ENCODE assay signal across 8 mouse cellular contexts in genomic region chr15:25413378-25413901, GRCm38 (mm10). TPM values are rescaled to one million over a fixed set of nuclear protein-coding genes. Genes with fewer than 3 reads are reported as not detected.
DNase-seq lines count a peak whose midpoint lies in the region; ATAC-seq and TF ChIP-seq lines count a peak whose summit lies in the region.

Basp1 (minus strand) TSS chr15:25413764.

- peak within 1 kb of the TSS; percentile 97 for H3K9ac ChIP-seq in embryonic facial prominence, embryonic 11.5 days (replicated peaks; ENCODE audit: low read length)
- peak within 1 kb of the TSS; percentile 71 for H3K9ac ChIP-seq in heart, embryonic 11.5 days (ENCODE audit: low read depth, low read length)
- peak within 1 kb of the TSS; percentile 85 for H3K9ac ChIP-seq in kidney, embryonic 16.5 days (replicated peaks; ENCODE audit: low read length)
- no peak within 1 kb of the TSS for H3K9ac ChIP-seq in liver, embryonic 14.5 days (replicated peaks)
- peak within 1 kb of the TSS; percentile 99 for H3K9ac ChIP-seq in neural tube, embryonic 11.5 days (ENCODE audit: low read length)

- H3K9me3 ChIP-seq in embryonic facial prominence, embryonic 11.5 days (replicated peaks; ENCODE audit: control insufficient read depth, low read length) = no peaks in the 10 kb centered on the region
- no peaks in the 10 kb centered on the region for H3K9me3 ChIP-seq in heart, embryonic 11.5 days (replicated peaks; ENCODE audit: control insufficient read depth, low read length)
- H3K9me3 ChIP-seq in kidney, embryonic 16.5 days (ENCODE audit: low read length) = no peaks in the 10 kb centered on the region
- H3K9me3 ChIP-seq in liver, embryonic 14.5 days (ENCODE audit: control insufficient read depth, low read length) = no peaks in the 10 kb centered on the region
- H3K9me3 ChIP-seq in neural tube, embryonic 11.5 days (ENCODE audit: control insufficient read depth, low read length) = no peaks in the 10 kb centered on the region

- TF ChIP-seq CTCF in liver, embryonic 14.5 days (IDR thresholded peaks at IDR 0.05; ENCODE audit: low read depth) = no peak

- peak within 1 kb of the TSS; percentile 94 for H3K27ac ChIP-seq in embryonic facial prominence, embryonic 11.5 days (replicated peaks; ENCODE audit: low read depth, low read length)
- peak within 1 kb of the TSS; percentile 41 for H3K27ac ChIP-seq in heart, embryonic 11.5 days (ENCODE audit: low read depth, low read length)
- peak within 1 kb of the TSS; percentile 87 for H3K27ac ChIP-seq in kidney, embryonic 16.5 days (ENCODE audit: low read length)
- no peak within 1 kb of the TSS for H3K27ac ChIP-seq in liver, embryonic 14.5 days
- H3K27ac ChIP-seq in neural tube, embryonic 11.5 days (ENCODE audit: low read depth, low read length) = peak within 1 kb of the TSS; percentile 94

- under 1% methylated on average over 23 of the region's 60 CpGs for WGBS in embryonic facial prominence, embryonic 11.5 days
- 2% methylated on average over 23 of the region's 60 CpGs for WGBS in heart, embryonic 11.5 days (ENCODE audit: insufficient replicate concordance)
- WGBS in kidney, embryonic 16.5 days = under 1% methylated on average over 28 of the region's 60 CpGs
- WGBS in liver, embryonic 14.5 days (ENCODE audit: insufficient replicate concordance) = 0% methylated on average over 15 of the region's 60 CpGs
- WGBS in neural tube, embryonic 11.5 days = 0% methylated on average over 20 of the region's 60 CpGs

- H3K4me3 ChIP-seq in embryonic facial prominence, embryonic 11.5 days (ENCODE audit: low read depth, low read length) = peak within 1 kb of the TSS; percentile 98
- peak within 1 kb of the TSS; percentile 75 for H3K4me3 ChIP-seq in heart, embryonic 11.5 days (ENCODE audit: low read depth, low read length)
- peak within 1 kb of the TSS; percentile 82 for H3K4me3 ChIP-seq in kidney, embryonic 16.5 days (ENCODE audit: low read length)
- H3K4me3 ChIP-seq in liver, embryonic 14.5 days (ENCODE audit: insufficient read depth in 1 of 2, low read depth in 2 of 2, low read length in 2 of 2) = peak within 1 kb of the TSS; percentile 37 to 63
- H3K4me3 ChIP-seq in neural tube, embryonic 11.5 days (ENCODE audit: low read depth, low read length) = peak within 1 kb of the TSS; percentile 97

- peak within 1 kb of the TSS; percentile 90 for H3K4me2 ChIP-seq in embryonic facial prominence, embryonic 11.5 days (ENCODE audit: low read depth, low read length)
- peak within 1 kb of the TSS; percentile 69 for H3K4me2 ChIP-seq in heart, embryonic 11.5 days
- H3K4me2 ChIP-seq in kidney, embryonic 16.5 days (replicated peaks; ENCODE audit: low read depth, low read length) = peak within 1 kb of the TSS; percentile 78
- H3K4me2 ChIP-seq in liver, embryonic 14.5 days (ENCODE audit: low read depth) = peak within 1 kb of the TSS; percentile 56
- H3K4me2 ChIP-seq in neural tube, embryonic 11.5 days (ENCODE audit: low read depth) = peak within 1 kb of the TSS; percentile 79

- H3K4me1 ChIP-seq in embryonic facial prominence, embryonic 11.5 days (ENCODE audit: control insufficient read depth, insufficient read depth, low read length) = no peaks in the 10 kb centered on the region
- no peaks in the 10 kb centered on the region for H3K4me1 ChIP-seq in heart, embryonic 11.5 days (ENCODE audit: control insufficient read depth, insufficient read depth, low read length)
- peaks cover 13% of the 10 kb centered on the region; the same call in 1 of the 2 replicates for H3K4me1 ChIP-seq in kidney, embryonic 16.5 days (ENCODE audit: insufficient read depth, low read length)
- no peaks in the 10 kb centered on the region for H3K4me1 ChIP-seq in liver, embryonic 14.5 days (replicated peaks; ENCODE audit: control insufficient read depth in 2 of 2, insufficient read depth in 2 of 2, low read length in 1 of 2)
- 0 out of 2 replicates have a peak, but pooled peaks cover 5% of the 10 kb centered on the region for H3K4me1 ChIP-seq in neural tube, embryonic 11.5 days (ENCODE audit: control insufficient read depth, insufficient read depth, low read length)

- H3K36me3 ChIP-seq in embryonic facial prominence, embryonic 11.5 days (replicated peaks; ENCODE audit: control insufficient read depth, insufficient read depth, low read depth, low read length) = no peaks in the 10 kb centered on the region
- H3K36me3 ChIP-seq in heart, embryonic 11.5 days (ENCODE audit: control insufficient read depth, insufficient read depth, low read length) = no peaks in the 10 kb centered on the region
- no peaks in the 10 kb centered on the region for H3K36me3 ChIP-seq in kidney, embryonic 16.5 days (ENCODE audit: insufficient read depth, low read length)
- no peaks in the 10 kb centered on the region for H3K36me3 ChIP-seq in liver, embryonic 14.5 days (replicated peaks; ENCODE audit: control insufficient read depth, insufficient read depth, low read depth)
- no peaks in the 10 kb centered on the region for H3K36me3 ChIP-seq in neural tube, embryonic 11.5 days (ENCODE audit: control insufficient read depth, insufficient read depth, low read length)

- peak; percentile 57 for ATAC-seq in embryonic facial prominence, embryonic 11.5 days (replicated peaks; ENCODE audit: insufficient number of reproducible peaks, low FRiP score, low TSS enrichment, low read depth)
- peak; percentile 56 for ATAC-seq in heart, embryonic 11.5 days (replicated peaks; ENCODE audit: insufficient number of reproducible peaks, low FRiP score, low TSS enrichment)
- peak; percentile 64 for ATAC-seq in kidney, embryonic 16.5 days (ENCODE audit: low FRiP score, low TSS enrichment)
- ATAC-seq in liver, embryonic 14.5 days (ENCODE audit: insufficient read depth) = peak; percentile 41; the same call in 1 of the 2 replicates
- ATAC-seq in neural tube, embryonic 11.5 days (ENCODE audit: insufficient read depth, low FRiP score, low TSS enrichment) = peak; percentile 40

- no peaks in the 10 kb centered on the region for H3K27me3 ChIP-seq in embryonic facial prominence, embryonic 11.5 days (ENCODE audit: control insufficient read depth, insufficient read depth, low read length)
- H3K27me3 ChIP-seq in heart, embryonic 11.5 days (ENCODE audit: control insufficient read depth, insufficient read depth, low read length) = no peaks in the 10 kb centered on the region
- peaks cover 3% of the 10 kb centered on the region; the same call in 1 of the 2 replicates for H3K27me3 ChIP-seq in kidney, embryonic 16.5 days (ENCODE audit: insufficient read depth, low read length)
- H3K27me3 ChIP-seq in liver, embryonic 14.5 days (ENCODE audit: control insufficient read depth, insufficient read depth, low read length) = peaks cover 34% of the 10 kb centered on the region
- no peaks in the 10 kb centered on the region for H3K27me3 ChIP-seq in neural tube, embryonic 11.5 days (ENCODE audit: control insufficient read depth, insufficient read depth, low read length)

- peak; percentile 69 to 75 for DNase-seq in left cerebral cortex, adult 18-20 months (ENCODE audit: low spot score in 2 of 2)
- no peak for DNase-seq in left cerebral cortex, adult 11 months (ENCODE audit: low spot score)
- DNase-seq in embryonic facial prominence, embryonic 11.5 days (ENCODE audit: low spot score) = peak; percentile 86
- DNase-seq in liver, embryonic 14.5 days (ENCODE audit: low read depth in 3 of 3, low spot score in 3 of 3) = no peak
- peak; percentile 87 for DNase-seq in neural tube, embryonic 11.5 days (ENCODE audit: low spot score)
- peak; percentile 49 to 52 for DNase-seq in thymus, adult 18-20 months

- no peak for TF ChIP-seq EP300 in liver, embryonic 14.5 days (IDR thresholded peaks at IDR 0.05; ENCODE audit: low read depth)

RNA-seq across cellular contexts. Expression of gene Basp1, which starts in this region (rescaled TPM):
- 100 to 1,000 TPM; 630 to 642 TPM for total RNA-seq in left cerebral cortex, adult 18-20 months (2021)
- 113 and 141 TPM in 2 replicates for polyA plus RNA-seq in embryonic facial prominence, embryonic 11.5 days (2014; fragmentation: Nextera tagmentation; extraction: Ambion mirVana)
- polyA plus RNA-seq in heart, embryonic 11.5 days (2014; fragmentation: Nextera tagmentation; extraction: Ambion mirVana) = 15.3 and 16.3 TPM in 2 replicates
- 14.5 and 15.4 TPM in 2 replicates for polyA plus RNA-seq in kidney, embryonic 16.5 days (2015; fragmentation: Nextera tagmentation; extraction: Ambion mirVana)
- 2.7 and 3.8 TPM in 2 replicates for polyA plus RNA-seq in liver, embryonic 14.5 days (2012; rRNA removed)
- 1.6 and 1.7 TPM in 2 replicates for polyA plus RNA-seq in liver, embryonic 14.5 days (2014; fragmentation: Nextera tagmentation; extraction: Ambion mirVana)
- polyA plus RNA-seq in neural tube, embryonic 11.5 days (2014; fragmentation: Nextera tagmentation; extraction: Ambion mirVana) = 201 and 207 TPM in 2 replicates

Comparison
In these comparisons a context has a peak if more than half of its experiments do, and no peak if none do; other contexts are left out.
1. DNase-seq: peak in left cerebral cortex, adult 18-20 months (2 of 2), embryonic facial prominence, embryonic 11.5 days (single experiment), neural tube, embryonic 11.5 days (single experiment) and thymus, adult 18-20 months (2 of 2); none in left cerebral cortex, adult 11 months (single experiment) and liver, embryonic 14.5 days (0 of 3).
2. Peak in every context shown above with its lines, with median percentiles within 50 percentile points of each other: ATAC-seq, H3K4me2 ChIP-seq and H3K4me3 ChIP-seq.